Mouse (Mus musculus) WW6 (cell line): ENCODE results near the gene Neu2.
A peak's percentile ranks its signal among the peaks of the same experiment; 100 is the strongest.

Source experiments
- DNase-seq: peaks from one replicate; pipeline ENCODE4 v3.0.0-alpha.2; 2013; ENCODE audit warnings: low read depth, low spot score

Gene Neu2

GRCm38 (mm10) chr1:87537008-87537407 lies 27.3 kb downstream of the Neu2 start:
- no peak for DNase-seq

GRCm38 (mm10) chr1:87541614-87542013 lies 31.9 kb downstream of the Neu2 start:
- DNase-seq = peak; percentile 65

DNA sequence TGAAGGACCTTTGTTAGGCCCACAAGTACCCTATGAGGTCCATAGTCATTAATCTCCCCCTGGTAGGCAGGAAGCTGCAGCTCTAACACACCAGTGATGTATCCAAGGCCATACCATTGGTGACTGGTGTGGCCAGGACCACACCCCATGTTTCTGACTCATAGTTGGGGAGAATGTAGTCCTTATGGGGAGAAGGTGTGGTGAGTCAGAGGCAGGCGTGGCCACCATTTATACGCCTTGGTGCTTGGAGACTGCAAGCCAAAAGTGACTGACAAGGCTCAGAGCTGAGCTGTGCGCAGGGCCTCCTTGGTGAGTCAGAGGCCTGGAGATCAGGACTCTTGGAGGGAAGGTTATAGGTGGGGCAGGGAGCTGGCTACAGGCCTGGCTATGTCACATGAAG lies 41.3 kb downstream of the Neu2 start:
- no peak for DNase-seq

- DNase-seq = no peak
Measured at GRCm38 (mm10) chr1:87553586-87553985, 43.9 kb downstream of the Neu2 start.

GRCm38 (mm10) chr1:87562967-87563366 lies 53.3 kb downstream of the Neu2 start:
- no peak for DNase-seq

DNA sequence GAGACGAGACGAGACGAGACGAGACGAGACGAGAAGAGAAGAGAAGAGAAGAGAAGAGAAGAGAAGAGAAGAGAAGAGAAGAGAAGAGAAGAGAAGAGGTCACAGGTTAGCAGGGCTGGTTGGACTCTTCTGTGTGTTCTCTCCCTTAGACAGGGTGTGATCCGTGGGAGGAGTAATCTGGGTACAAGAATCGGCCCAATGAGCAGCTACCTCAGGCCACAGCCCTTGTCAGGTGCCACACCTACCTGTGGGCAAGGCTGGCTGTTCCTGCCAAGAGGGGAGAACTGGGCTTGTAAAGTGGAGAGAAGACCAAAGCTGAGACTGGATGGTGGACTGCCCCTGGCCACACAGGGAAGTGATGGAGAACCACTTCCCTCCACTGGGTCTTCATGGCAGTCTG lies 56.1 kb downstream of the Neu2 start:
- no peak for DNase-seq

DNA sequence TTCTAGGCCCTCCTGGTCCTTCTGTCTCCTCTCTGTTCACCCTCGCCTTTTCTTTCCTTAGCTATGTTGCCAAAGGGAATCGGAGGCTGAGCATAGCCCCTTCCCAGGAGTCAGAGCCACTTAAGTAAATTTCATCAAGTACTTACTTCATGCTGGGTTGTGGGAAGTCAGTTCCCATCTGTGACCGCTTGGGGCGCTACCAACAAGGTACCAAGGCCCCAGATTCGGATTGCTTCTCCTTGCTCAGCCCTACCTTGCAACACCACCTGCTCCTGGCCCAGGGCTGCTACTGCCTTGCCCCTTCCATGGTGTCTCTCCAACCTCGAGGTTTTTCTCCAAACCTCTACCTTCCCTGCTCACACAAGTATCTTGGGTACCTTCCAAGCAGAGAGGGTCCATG lies 58.7 kb downstream of the Neu2 start:
- DNase-seq = peak; percentile 24

GRCm38 (mm10) chr1:87573261-87573660 lies 63.6 kb downstream of the Neu2 start:
- DNase-seq = no peak

DNA sequence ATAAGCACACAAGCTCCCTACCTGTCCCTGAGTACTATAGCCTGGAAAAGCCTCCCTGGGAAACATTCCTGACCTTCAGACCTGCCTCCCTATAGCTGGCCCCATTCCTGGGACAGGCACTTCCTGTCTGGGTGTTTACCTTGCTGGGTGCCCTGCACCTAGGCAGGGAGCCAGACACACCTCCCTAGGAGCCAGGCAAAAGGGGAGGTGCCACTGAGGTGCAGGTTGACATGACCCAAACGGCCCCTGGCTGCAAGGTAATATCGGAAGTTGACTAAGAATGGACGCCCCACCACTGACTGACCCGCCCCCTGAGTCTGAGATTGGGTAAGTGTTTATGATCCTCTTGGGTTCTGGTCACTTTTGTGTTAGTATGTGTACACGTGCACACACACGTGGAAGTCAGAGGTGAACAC lies 64.1 kb downstream of the Neu2 start, which contains the start of gene Ngef:
Ngef (minus strand) TSS at position 71 of the 416 bp plus-strand sequence.
- DNase-seq = no peak

DNA sequence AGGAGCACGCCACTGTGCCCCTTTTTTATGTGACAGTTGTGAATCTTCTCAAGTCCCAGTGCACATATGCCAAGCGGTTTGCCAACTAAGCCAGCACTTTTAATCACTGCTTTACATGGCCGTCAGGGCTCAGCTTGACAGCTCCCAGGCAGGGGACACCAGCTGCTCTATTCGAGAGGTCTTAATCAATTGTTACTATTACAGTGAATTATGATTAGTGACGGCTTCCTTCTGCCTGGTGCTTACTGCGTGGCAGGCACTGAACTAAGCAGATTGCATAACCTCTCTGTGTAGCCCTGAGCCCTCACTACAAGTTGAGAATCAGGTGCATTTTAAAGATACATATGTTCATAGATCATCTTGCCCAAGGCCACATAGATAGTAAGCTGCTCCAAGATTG lies 64.7 kb downstream of the Neu2 start:
- DNase-seq = no peak

DNA sequence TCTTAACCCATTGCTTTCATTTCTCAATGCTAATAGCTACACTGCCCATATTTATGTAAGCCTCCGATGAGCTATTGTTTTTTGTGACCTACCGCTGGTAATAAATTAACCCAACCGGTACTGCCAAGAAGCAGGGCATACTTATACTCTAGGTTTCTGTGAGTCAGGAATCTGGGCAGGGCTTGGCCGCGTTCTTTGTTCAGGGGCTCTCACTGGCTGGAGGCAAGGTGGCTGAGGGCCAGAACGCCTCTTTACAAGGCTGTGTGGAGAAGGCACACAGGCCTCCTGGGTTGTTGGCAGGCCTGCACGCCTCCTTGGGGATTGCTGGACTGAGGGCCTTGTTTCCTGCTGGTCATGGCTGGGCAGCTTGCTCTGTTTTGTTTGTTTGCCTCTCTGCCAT lies 65.1 kb downstream of the Neu2 start:
- DNase-seq = no peak

GRCm38 (mm10) chr1:87578965-87579364 lies 69.3 kb downstream of the Neu2 start:
- DNase-seq = no peak

- DNase-seq = no peak
Measured at GRCm38 (mm10) chr1:87580824-87581223, 71.1 kb downstream of the Neu2 start.

DNA sequence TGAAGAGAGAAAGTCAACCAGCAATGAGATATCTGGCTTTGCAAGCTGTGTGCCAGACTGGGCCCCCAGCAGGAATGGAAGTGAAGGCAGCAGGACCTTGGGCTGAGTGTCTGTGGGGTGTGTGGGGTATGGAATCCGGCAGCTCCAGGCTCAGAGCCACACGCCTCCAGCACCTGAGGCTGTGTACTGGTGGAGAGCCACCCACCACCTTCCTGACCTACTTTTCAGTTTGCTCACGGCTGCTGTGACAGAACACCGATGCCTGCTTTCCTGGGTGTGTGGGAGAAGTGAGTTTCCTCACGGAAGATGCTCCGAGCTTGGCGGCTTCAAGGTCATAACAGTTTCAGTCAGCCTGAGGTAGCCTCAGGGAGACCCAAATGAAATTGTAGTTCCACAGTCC lies 79.5 kb downstream of the Neu2 start:
- no peak for DNase-seq

DNA sequence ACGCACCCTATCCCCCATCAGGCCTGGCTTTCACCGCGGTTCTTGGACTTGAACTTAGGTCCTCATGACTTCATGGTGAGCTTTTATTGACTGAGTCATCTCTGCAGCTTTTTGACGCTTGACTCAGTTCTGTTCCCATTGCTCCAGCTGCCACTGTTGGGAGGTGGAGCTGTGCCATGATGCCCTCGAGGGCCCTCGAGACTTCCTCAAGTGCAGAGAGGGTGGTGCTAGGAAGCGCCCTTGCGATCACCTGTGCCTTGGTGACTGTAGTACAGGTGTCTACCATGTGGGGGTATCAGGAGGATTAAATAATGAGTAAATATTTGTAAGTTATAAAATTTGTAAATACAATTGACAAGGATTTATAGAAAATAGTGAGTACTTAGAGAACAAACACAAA lies 80.3 kb downstream of the Neu2 start:
- no peak for DNase-seq

DNA sequence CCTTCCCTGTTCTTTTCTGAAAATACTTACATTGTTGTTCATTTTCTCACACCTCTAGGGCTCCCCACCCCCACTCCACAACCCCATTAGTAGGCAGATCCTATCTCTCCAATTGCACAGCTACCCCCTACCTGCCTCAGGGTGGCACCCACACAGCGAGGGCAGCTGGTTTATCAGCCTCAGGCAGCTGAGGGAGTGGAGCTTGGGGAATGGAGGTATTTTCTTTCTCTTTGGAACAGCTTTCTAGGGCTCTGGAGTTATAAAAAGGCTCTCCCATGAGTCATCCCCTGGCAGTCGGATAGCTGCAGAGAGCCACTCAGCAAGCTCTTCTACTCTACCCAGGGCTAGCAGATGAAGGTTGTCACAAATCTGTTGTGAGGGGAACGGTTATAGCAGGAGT lies 84.6 kb downstream of the Neu2 start:
- DNase-seq = no peak

GRCm38 (mm10) chr1:87594671-87595070 lies 85.0 kb downstream of the Neu2 start:
- no peak for DNase-seq

GRCm38 (mm10) chr1:87600533-87600932 lies 90.8 kb downstream of the Neu2 start:
- no peak for DNase-seq

DNA sequence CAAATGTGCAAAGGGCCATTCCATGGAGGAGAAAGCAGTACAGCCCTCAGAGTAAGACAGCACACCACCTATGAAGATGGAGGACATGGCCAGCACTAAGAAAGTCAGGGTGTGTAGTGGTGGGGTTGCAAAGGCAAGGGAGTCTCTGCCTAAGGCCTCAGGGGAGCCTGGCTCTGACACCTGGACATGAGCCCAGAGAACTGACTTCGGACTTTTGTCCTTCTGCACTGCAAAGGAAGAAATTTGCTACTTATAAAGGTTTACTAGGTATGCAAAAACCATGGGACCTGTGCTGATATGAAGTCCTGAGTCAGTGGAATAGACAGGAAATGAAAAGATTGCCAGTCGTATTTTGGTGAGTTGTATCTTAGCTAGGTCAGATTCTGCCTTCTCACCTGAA lies 92.1 kb downstream of the Neu2 start:
- DNase-seq = no peak

- no peak for DNase-seq
Measured at GRCm38 (mm10) chr1:87603389-87603788, 93.7 kb downstream of the Neu2 start.

GRCm38 (mm10) chr1:87605296-87605695 lies 95.6 kb downstream of the Neu2 start:
- no peak for DNase-seq

- DNase-seq = no peak
Measured at GRCm38 (mm10) chr1:87607385-87608091, 97.8 kb downstream of the Neu2 start.

DNA sequence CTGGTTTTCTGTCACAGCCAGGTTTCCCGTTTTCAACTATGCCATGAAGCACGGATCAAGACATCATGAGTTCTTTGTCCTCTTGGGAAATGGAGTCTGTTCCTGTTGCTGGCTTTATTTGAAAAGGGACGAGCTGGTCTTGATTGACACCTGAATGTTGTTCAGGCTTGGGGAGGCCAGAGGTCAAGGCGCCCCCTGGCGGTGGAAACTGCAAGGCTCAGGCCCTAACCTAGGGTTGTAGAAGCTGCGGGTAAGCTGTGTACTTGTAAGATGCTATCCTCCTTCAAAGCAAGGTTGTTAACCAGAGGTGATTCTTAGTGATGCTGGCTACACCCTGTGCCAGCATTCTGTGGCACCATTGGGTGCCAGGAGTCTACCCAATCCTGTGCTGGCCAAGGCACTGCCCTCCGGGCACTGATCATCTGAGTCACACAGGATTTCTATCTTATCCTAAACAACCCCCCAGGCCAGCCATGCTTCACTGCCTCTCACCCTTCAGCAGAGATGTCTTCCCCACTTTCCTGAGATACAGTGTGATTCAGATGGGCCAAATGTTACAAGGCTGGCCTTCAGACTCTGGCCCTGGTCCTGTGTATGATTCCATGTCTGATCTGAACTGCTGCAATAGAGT lies 98.8 kb downstream of the Neu2 start:
- no peak for DNase-seq
